Mouse (Mus musculus) NIH3T3 (cell line): ENCODE results near the gene Them7.

Experiments
- DNase-seq: peaks from one replicate; pipeline ENCODE4 v3.0.0-alpha.2; 2012; ENCODE audit warnings: low read depth

Them7 gene

GRCm38 (mm10) chr2:105235380-105236115, 11.4 kb downstream of the Them7 start:
- no peak for DNase-seq

DNA sequence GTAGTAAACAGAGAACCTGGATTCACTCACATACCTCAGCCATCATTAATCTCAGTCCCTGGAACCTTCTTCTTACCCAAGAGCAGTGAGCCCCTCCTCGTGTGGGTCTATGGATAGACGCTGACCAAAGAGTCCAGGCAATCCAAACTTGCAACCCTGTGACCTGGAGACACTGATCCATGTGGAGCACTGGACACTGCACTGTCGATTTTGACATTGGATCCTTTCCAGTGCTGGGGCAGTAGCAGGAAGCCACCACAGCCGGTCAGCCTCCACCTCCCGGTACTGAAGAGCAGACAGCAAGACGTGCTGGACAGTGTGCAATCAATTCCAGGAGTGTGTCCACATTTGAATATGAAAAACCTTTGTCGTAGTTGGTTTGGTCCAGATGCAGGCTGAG, 13.3 kb downstream of the Them7 start:
- no peak for DNase-seq

GRCm38 (mm10) chr2:105237841-105238240, 13.7 kb downstream of the Them7 start:
- no peak for DNase-seq

DNA sequence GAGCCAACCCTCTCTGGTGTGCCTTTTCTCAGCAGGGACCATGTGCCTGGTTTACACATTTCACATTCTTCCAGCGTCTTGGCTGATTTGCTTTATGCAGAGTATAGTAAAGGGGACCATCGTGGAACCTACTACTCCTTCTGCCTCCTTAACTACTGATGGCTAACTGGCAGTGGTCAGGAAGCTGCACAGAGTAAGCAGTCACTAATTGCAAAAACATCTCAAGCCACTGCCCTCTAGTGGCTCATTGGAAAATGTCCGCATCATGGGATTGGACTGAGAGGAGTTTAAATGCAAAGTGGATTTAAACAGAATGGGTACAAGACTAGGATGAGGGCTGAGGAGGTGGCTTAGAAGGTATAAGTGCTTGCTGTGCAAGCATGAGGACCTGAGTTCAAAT, 14.7 kb downstream of the Them7 start:
- peak; percentile 58 for DNase-seq

DNA sequence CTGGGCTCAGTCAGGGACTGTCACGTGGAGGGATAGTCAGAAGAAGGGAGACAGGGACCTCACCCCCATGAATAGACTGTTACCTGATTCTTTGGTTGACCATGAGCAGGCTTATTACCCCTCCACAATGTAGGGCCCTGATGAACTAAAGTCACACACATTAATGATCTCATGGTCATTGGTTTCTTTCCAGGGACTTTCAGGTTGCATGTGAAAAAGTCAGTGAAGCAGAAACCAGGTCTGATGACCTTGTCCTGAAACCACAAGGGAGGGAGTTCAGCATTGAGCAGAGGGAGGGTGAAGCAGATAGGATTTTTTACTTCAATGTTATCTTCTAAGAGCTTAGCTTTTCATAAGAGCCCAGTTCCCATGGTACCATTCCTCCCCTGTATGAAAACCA, 16.5 kb downstream of the Them7 start:
- no peak for DNase-seq

- DNase-seq: no peak
These were observed 18.8 kb downstream of the Them7 start for GRCm38 (mm10) chr2:105242940-105243339.

DNA sequence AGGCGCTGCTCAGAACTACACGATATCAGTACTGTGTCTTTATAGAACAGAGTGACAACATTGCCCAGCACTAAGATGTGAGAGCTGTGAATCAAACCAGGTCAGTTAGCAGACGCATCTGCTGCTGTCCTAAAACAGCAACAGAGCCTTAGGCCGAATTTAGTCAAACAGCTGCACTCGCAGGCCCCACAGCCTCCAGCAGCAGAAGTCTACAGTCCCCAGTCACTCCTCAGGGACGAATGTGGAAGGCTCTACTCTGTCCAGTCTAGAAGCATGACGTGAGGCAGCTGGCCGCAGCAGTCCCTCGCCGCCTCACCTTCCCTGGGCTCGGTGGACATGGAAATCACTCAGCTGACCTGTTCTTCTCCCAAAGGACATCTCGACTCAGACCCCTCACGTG, 20.6 kb downstream of the Them7 start:
- no peak for DNase-seq

DNA sequence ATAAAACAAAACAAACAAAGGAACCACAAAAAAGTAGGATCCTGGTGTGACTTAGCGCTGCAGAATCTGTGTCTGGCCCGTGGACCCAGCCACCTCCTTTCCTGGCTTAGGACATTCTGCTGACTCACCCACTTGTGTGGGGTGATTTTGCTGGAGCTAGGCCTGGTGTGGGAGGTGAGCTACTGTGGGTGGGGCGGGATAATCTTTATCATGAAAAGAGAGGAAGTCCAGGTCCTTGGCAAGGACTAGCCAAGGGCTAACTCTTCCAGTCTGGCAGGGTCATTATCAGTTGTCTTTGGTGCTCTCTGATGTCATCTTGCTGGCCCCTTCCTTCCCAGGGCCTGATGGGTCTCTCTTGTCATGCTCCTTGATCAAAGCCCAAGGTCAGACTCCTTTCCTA, 27.9 kb downstream of the Them7 start:
- DNase-seq: peak; percentile 14

DNA sequence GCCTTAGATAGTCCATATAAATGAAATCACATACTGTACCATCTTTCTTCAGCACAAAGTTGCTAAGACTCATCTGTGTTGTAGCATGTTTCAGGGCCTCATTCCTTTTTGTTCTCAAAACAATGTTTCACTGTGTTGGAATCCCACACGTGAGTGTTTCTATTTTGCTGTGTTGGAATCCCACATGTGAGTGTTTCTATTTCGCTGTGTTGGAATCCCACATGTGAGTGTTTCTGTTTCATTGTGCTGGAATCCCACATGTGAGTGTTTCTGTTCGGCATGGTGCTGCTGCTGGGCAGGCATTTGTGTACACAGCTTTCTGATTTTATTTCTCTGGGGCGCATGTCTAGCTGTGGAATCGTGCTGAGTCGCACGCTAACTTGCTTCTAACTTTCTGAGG, 28.7 kb downstream of the Them7 start:
- DNase-seq: no peak

DNA sequence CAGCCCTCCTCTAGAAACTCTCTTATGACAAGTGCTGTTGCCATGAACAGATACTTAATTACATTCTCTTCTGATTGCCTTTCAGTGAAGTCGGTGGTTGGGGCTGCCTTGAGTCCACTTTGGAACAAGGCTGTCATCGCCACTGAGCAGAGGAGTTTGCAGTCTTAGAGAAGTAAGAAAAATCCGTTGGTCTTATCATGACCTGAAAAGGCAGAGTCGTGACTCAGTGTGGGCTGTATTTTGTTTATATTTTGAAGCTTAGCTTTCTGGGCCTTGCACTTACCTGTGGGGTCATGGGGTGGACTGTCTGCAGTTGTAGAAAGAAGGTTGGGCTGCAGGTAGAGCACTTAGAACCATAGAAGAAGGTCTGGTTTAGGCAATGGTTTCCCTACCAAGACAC, 31.3 kb downstream of the Them7 start:
- no peak for DNase-seq

GRCm38 (mm10) chr2:105256427-105257071, 32.4 kb downstream of the Them7 start:
- DNase-seq: peak; percentile 17

GRCm38 (mm10) chr2:105257376-105257775, 33.3 kb downstream of the Them7 start:
- no peak for DNase-seq

DNA sequence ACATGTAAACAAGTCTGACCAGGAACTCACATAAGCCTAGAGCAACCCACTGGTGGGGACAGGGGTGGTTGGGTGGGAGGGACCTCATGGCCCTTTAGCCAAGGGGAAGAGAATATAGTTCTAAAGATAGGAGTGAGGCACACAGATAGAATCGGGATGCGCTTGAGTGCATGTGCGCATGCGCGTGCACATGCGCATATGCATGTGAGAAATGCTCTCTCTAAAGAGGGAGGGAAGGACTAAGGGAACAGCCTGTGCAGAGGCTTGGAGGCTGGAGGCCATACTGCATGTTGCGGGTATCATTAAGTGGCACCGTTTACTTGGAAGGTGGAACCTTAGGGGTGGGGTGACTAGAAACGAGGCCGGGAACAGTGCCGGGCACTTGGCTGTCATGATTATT, 37.2 kb downstream of the Them7 start:
- no peak for DNase-seq

- no peak for DNase-seq
These were observed 39.1 kb downstream of the Them7 start for GRCm38 (mm10) chr2:105263219-105263618.

- no peak for DNase-seq
These were observed 58.4 kb downstream of the Them7 start for GRCm38 (mm10) chr2:105282407-105283077.

GRCm38 (mm10) chr2:105283811-105284210, 59.7 kb downstream of the Them7 start:
- no peak for DNase-seq

DNA sequence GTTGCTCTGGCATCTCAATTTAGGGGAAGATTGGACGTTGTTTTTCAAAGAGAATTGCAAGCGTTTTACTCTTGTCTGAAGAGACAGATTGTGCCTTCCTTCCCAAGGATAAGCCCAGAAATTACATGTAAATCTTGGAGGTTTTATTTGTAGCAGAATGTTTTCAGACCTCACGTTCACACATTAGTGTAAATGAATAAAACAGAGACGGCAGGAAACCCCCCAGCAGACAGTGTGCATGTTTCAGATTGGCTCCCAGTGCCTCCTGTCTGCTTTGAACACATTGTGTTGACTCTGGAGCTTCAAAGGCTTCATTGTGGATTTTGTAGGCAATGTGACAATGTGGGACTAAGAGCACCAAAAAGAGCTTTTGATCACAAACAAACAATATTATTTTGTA, 60.7 kb downstream of the Them7 start:
- DNase-seq: no peak

- DNase-seq: no peak
These were observed 71.7 kb downstream of the Them7 start for GRCm38 (mm10) chr2:105295823-105296222.

DNA sequence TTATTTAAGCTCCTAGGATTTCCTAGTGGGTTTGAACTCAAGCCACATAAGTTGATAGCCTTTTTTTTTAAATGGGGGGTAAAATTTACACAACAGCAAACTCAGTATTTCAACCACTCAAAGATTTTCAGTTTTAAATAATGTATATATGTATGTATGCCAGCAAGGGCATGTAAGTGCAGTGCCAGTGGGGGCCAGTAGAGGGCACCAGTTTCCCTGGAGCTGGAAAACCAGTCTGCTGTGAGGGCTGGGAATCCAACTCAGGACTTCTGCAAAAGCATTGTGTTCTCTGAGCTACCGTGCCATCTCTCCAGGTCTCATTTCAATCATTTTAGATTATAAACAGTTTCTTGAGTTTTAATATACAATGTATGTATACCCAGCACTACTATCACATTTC, 74.8 kb downstream of the Them7 start:
- DNase-seq: peak; percentile 25

- DNase-seq: no peak
These were observed 77.0 kb downstream of the Them7 start for GRCm38 (mm10) chr2:105301082-105301481.

DNA sequence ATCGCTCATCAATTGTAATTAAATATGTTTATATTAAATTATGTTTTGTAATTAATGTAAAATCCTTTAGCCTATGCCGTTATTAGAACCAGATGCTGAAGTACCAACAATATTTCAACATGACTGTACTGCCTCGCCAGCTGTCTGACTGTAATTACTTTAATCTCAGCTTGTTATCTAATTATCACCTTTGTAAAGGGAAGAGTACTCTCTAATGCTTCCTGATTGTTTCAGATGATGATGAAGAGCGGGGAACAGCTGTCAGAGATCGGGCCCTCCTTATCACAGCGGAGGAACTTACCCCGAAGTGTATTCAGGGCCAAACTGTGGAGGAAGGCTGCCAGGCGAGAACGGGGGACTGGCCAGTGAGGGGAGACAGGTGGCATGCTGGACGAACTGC, 77.4 kb downstream of the Them7 start:
- no peak for DNase-seq

DNA sequence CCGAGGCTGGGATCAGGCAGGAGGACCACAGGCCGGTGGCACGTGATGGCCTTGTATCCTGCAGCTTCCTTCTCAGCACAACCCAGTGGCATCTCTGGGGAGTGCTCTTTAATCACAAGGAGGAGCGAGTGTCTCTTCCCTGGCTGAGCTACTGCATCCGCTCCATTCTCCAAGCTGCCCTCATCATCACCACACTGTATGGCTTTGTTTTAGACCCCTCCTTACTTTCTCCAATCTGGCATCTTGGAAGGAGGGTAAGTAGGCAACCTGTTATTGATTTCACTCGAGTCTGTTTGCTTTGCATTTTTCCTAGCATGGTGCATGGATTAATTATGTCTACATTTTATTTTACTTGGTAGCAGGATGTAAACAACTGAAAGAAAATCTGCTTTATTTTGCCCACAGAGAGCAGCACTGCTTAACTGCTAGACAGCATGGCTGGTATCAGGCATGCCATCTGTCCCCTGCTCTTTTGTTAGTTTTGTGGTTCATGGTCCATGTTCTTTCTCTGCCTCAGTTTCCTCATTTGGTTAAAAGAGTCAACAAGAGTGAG, 79.9 kb downstream of the Them7 start:
- no peak for DNase-seq

GRCm38 (mm10) chr2:105305876-105306275, 81.8 kb downstream of the Them7 start:
- DNase-seq: no peak
